In genomic region chr1:88262255-88262654, GRCm38 (mm10) we compare ENCODE assay signal across 7 mouse cellular contexts. TPM values are rescaled to one million over a fixed set of nuclear protein-coding genes. Genes with fewer than 3 reads are reported as not detected.
A peak's percentile ranks its signal among the peaks of the same experiment; 100 is the strongest.
DNase-seq lines count a peak whose midpoint lies in the region; ATAC-seq and TF ChIP-seq lines count a peak whose summit lies in the region.

No protein-coding gene starts in this region.

- no peak overlapping the region for H3K27ac ChIP-seq in embryonic facial prominence, embryonic 14.5 days (replicated peaks; ENCODE audit: low read depth, low read length)

- H3K4me1 ChIP-seq in embryonic facial prominence, embryonic 14.5 days (ENCODE audit: control insufficient read depth, insufficient read depth, low read length), result no peaks in the 10 kb centered on the region

- DNase-seq in layer of hippocampus, adult 8-10 months (ENCODE audit: low spot score in 2 of 2), result peak; percentile 29 to 63
- DNase-seq in layer of hippocampus, adult 18-20 months (ENCODE audit: low spot score in 2 of 2), result no peak
- peak; percentile 99 for DNase-seq in Patski (ENCODE audit: low read depth, low spot score)
- DNase-seq in embryonic facial prominence, embryonic 14.5 days (ENCODE audit: low spot score), result peak; percentile 98
- no peak for DNase-seq in embryo, embryonic 10 days (ENCODE audit: low spot score)
- no peak for DNase-seq in cerebellum, adult 9-10 months

- H3ac ChIP-seq in myocyte (ENCODE audit: control insufficient read depth, insufficient read length), result no peak overlapping the region

- TF ChIP-seq POLR2A in myocyte (IDR thresholded peaks at IDR 0.05; ENCODE audit: insufficient read length, low read depth), result no peak

- peak; percentile 58 for ATAC-seq in Patski
- peak; percentile 56 for ATAC-seq in embryonic facial prominence, embryonic 14.5 days (ENCODE audit: low read depth)

- POLR2A ChIA-PET in Patski (lab: Charles Lee), result interaction anchor here (0.6 to 1.2 kb wide), 3 partner anchors 13 to 954 kb away, joined by 3 to 7 read pairs (median 4); no protein-coding TSS in a partner anchor

- 74% methylated on average over 4 of the region's 4 CpGs for WGBS in embryonic facial prominence, embryonic 14.5 days

- H3K4me2 ChIP-seq in embryonic facial prominence, embryonic 14.5 days (ENCODE audit: low read depth, low read length), result no peak overlapping the region
- peak overlapping the region; percentile 37 for H3K4me2 ChIP-seq in myocyte (ENCODE audit: low read depth)

- in situ Hi-C loops in Patski (cut with MboI; ENCODE audit: low pct_unique_long_range_greater_than_20kb), result no loop called here

- CTCF ChIA-PET in Patski (lab: Charles Lee), result interaction anchor here (1.4 to 6.8 kb wide), 2 partner anchors 15 to 72 kb away, joined by 3 to 93 read pairs; partner anchors contain the start of genes Hjurp and Trpm8

- no peaks in the 10 kb centered on the region for H3K79me2 ChIP-seq in myocyte (ENCODE audit: control insufficient read depth, insufficient read depth)

- H3K9me3 ChIP-seq in embryonic facial prominence, embryonic 14.5 days (ENCODE audit: control insufficient read depth, low read length), result no peaks in the 10 kb centered on the region; the same call in 1 of the 2 replicates

- TF ChIP-seq CTCF in Patski (IDR thresholded peaks at IDR 0.05), result no peak

- H3K9ac ChIP-seq in embryonic facial prominence, embryonic 14.5 days (ENCODE audit: low read depth, low read length), result no peak overlapping the region

- H3K4me3 ChIP-seq in embryonic facial prominence, embryonic 14.5 days (ENCODE audit: low read depth, low read length), result no peak overlapping the region
- H3K4me3 ChIP-seq in myocyte, result no peak overlapping the region

- no peaks in the 10 kb centered on the region for H3K27me3 ChIP-seq in Patski
- H3K27me3 ChIP-seq in embryonic facial prominence, embryonic 14.5 days (replicated peaks; ENCODE audit: control insufficient read depth, insufficient read depth, low read length), result no peaks in the 10 kb centered on the region
- H3K27me3 ChIP-seq in myocyte (ENCODE audit: control insufficient read depth, insufficient read depth, insufficient read length), result no peaks in the 10 kb centered on the region

- H3K36me3 ChIP-seq in embryonic facial prominence, embryonic 14.5 days (ENCODE audit: control insufficient read depth, insufficient read depth, low read length), result peaks cover 80% of the 10 kb centered on the region
- peaks cover 41% of the 10 kb centered on the region for H3K36me3 ChIP-seq in myocyte (ENCODE audit: control insufficient read depth, insufficient read depth)

TF ChIP-seq in myocyte, 11 proteins besides CTCF, POLR2A, EP300 and RAD21:
- peak; percentile 27 for TF ChIP-seq TCF12 (IDR thresholded peaks at IDR 0.05; ENCODE audit: insufficient read depth, poor library complexity, severe bottlenecking)
- no peak for TF ChIP-seq POLR2AphosphoS2 (IDR thresholded peaks at IDR 0.05; ENCODE audit: insufficient read length, low read depth)

RNA-seq across cellular contexts. Expression of gene Hjurp, which starts 15.2 kb away (rescaled TPM):
- total RNA-seq in layer of hippocampus, adult 8-10 months (2022), result 10 to 100 TPM; 34.5 to 51.6 (median 42.5) TPM
- 10 to 100 TPM; 33.1 to 39.1 TPM for total RNA-seq in layer of hippocampus, adult 18-20 months (2021)
- polyA plus RNA-seq in Patski (2021), result 56.0 TPM
- 110 and 137 TPM in 2 replicates for polyA plus RNA-seq in embryonic facial prominence, embryonic 14.5 days (2014; fragmentation: Nextera tagmentation; extraction: Ambion mirVana)
- polyA plus RNA-seq in myocyte (2012; fragmentation: generic; extraction: Trizol), result 37.7 TPM

RNA-seq across cellular contexts. Expression of gene Trpm8, which starts 15.2 kb away (rescaled TPM):
- under 1 TPM in 2 of 4 experiments, not detected in 2; 0.09 to 0.22 TPM for total RNA-seq in layer of hippocampus, adult 8-10 months (2022)
- under 1 TPM in 1 of 2 experiments, not detected in 1; 0.08 TPM for total RNA-seq in layer of hippocampus, adult 18-20 months (2021)
- polyA plus RNA-seq in Patski (2021) (0.01 TPM), myocyte (2012; fragmentation: generic; extraction: Trizol) (0.02 TPM)
- polyA plus RNA-seq in embryonic facial prominence, embryonic 14.5 days (2014; fragmentation: Nextera tagmentation; extraction: Ambion mirVana), result 0.07 TPM in 1 of 2 replicates, not detected in the other

RNA-seq across cellular contexts. Expression of gene Mroh2a, which starts 35.5 kb away (rescaled TPM):
- total RNA-seq in layer of hippocampus, adult 8-10 months (2022), result under 1 TPM in 2 of 4 experiments, not detected in 2; 0.06 to 0.16 TPM
- under 1 TPM in 1 of 2 experiments, not detected in 1; 0.52 TPM for total RNA-seq in layer of hippocampus, adult 18-20 months (2021)
- polyA plus RNA-seq in Patski (2021) (2.3 TPM), myocyte (2012; fragmentation: generic; extraction: Trizol) (1.4 TPM)
- 1.7 and 2.2 TPM in 2 replicates for polyA plus RNA-seq in embryonic facial prominence, embryonic 14.5 days (2014; fragmentation: Nextera tagmentation; extraction: Ambion mirVana)

RNA-seq across cellular contexts. Expression of gene Ugt1a1, which starts 50.5 kb away (rescaled TPM):
- total RNA-seq in layer of hippocampus, adult 8-10 months (2022), result not detected
- total RNA-seq in layer of hippocampus, adult 18-20 months (2021), result not detected
- polyA plus RNA-seq in Patski (2021) (0.98 TPM), myocyte (2012; fragmentation: generic; extraction: Trizol) (not detected)
- polyA plus RNA-seq in embryonic facial prominence, embryonic 14.5 days (2014; fragmentation: Nextera tagmentation; extraction: Ambion mirVana), result 0.93 and 1.6 TPM in 2 replicates

RNA-seq across cellular contexts. Expression of gene Dnajb3, which starts 56.7 kb away (rescaled TPM):
- total RNA-seq in layer of hippocampus, adult 8-10 months (2022), result 1 to 10 TPM; 1.7 to 3.7 (median 2.6) TPM
- total RNA-seq in layer of hippocampus, adult 18-20 months (2021), result 1 to 10 TPM; 2.9 to 3.2 TPM
- polyA plus RNA-seq in Patski (2021), result not detected
- 8.7 and 11.9 TPM in 2 replicates for polyA plus RNA-seq in embryonic facial prominence, embryonic 14.5 days (2014; fragmentation: Nextera tagmentation; extraction: Ambion mirVana)
- not detected for polyA plus RNA-seq in myocyte (2012; fragmentation: generic; extraction: Trizol)

Comparison
In these comparisons a context has a peak if more than half of its experiments do, and no peak if none do; other contexts are left out.
1. DNase-seq: peak in layer of hippocampus, adult 8-10 months (2 of 2), Patski (single experiment) and embryonic facial prominence, embryonic 14.5 days (single experiment); none in layer of hippocampus, adult 18-20 months (0 of 2), embryo, embryonic 10 days (single experiment) and cerebellum, adult 9-10 months (single experiment).